Mouse (Mus musculus): ENCODE measurements around the gene Hoxc12.
A peak's percentile ranks its signal among the peaks of the same experiment; 100 is the strongest.

The Hoxc12 gene

GRCm38 (mm10) chr15:102984925-102985324 is 48.4 kb downstream of the Hoxc12 start:
- DNase-seq, result no peak

DNA sequence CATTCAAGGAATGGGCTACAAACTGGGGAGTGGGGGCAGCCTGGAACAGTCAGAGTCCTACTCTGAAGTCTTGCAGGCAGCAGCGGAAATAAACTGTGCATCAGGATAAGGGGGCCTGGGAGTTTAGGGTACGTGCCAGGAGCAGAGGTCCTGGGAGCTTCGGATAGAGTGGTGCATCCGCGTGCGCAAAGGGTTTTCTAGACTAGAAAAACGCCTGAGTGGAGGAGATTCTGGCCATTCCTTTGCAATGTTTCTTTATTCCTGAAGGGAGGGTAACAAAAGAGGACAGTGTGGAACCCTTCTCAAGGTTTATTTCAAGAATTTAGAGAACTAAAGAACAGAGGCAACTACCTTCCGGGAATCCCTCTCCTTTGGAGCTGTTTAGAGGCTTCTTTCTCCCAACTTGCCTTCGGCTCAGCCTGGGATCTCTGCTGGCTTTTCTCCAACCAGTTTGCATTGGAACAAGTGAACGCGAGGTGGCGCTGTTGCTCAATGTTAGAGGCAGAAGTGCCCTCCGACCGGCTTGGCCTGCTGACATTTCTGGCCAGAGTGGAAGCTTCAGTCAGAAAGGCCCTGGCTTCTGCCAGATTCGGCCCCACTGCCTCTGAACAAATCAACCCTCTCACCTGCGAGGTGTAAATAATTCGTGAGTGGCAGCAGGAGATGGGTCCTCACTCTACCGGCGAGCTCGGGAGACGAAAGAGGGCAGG is 50.7 kb downstream of the Hoxc12 start:
- peak; percentile 91 for DNase-seq

DNA sequence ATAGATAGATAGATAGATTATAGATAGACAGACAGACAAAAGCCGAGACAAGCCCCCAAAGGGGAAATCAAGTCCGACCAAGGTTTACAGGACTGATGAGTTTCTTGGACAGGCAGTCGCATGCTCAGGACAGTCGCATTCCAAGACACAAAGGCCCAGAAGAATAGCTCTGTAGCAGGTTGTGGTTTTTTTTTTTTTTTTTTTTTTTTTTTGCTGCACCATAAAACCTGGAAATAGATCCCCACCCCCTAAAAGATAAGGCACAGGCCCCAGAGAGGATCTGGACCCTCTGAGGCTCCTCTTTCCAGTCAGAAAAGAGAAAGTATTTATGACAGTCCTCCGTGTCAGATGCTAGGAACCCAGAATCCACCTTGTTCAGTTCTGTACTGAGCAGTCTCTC is 51.5 kb downstream of the Hoxc12 start:
- DNase-seq, result no peak
